In the genomic region with DNA sequence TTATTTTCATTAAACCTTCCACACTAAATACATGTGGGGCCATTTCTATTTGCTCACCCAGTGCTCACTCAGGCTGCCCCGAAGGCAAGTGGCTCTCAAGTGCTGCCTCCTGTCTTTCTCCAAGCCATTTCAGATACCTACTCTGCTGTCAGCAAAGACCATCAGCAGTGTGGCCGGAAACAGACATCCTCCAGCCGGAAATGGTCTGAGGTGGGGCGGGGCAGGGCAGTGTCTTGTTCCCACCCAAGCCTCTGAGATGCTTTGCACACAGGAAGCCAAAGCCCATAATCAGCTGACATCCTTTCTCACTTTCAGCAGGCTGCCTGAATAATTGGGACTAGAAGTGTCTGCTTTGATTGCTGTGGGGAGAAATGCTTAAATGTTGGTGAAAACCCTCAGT, we compare ENCODE assay signal across 10 mouse cellular contexts.
A peak's percentile ranks its signal among the peaks of the same experiment; 100 is the strongest.
DNase-seq lines count a peak whose midpoint lies in the region; ATAC-seq and TF ChIP-seq lines count a peak whose summit lies in the region.
"Had no signal": no experiment of that assay in that cellular context is flagged by ENCODE, and none has a peak within 500 bp of the region (broad histone marks: within the 10 kb centered on the region; RNA-seq: fewer than 3 reads in every experiment).

No protein-coding gene starts in this region.

- no peaks in the 10 kb centered on the region for H3K9me3 ChIP-seq in forebrain, embryonic 10.5 days
- no peaks in the 10 kb centered on the region for H3K9me3 ChIP-seq in forebrain, embryonic 16.5 days (ENCODE audit: control insufficient read depth, low read length)
- no peaks in the 10 kb centered on the region for H3K9me3 ChIP-seq in kidney, postnatal 0 days (replicated peaks; ENCODE audit: low read length)

- no peak for ATAC-seq in forebrain, embryonic 16.5 days
- ATAC-seq in kidney, postnatal 0 days (replicated peaks; ENCODE audit: low FRiP score, low read depth), result no peak

- peaks cover 11% of the 10 kb centered on the region for H3K27me3 ChIP-seq in forebrain, embryonic 10.5 days (ENCODE audit: poor library complexity, severe bottlenecking)
- no peaks in the 10 kb centered on the region for H3K27me3 ChIP-seq in forebrain, embryonic 16.5 days (replicated peaks; ENCODE audit: control insufficient read depth, insufficient read depth, low read length)
- no peaks in the 10 kb centered on the region for H3K27me3 ChIP-seq in kidney, postnatal 0 days (ENCODE audit: insufficient read depth, low read length)

- H3K27ac ChIP-seq in forebrain, embryonic 10.5 days, result peak overlapping the region; percentile 72
- H3K27ac ChIP-seq in forebrain, embryonic 16.5 days (ENCODE audit: low read length), result no peak overlapping the region
- no peak overlapping the region for H3K27ac ChIP-seq in kidney, postnatal 0 days

- no peak overlapping the region for H3K9ac ChIP-seq in forebrain, embryonic 16.5 days (replicated peaks; ENCODE audit: low read depth, low read length)
- no peak overlapping the region for H3K9ac ChIP-seq in kidney, postnatal 0 days (ENCODE audit: low read depth, low read length)
- H3K9ac ChIP-seq: lung, embryonic 14.5 days had no signal

- H3K36me3 ChIP-seq in forebrain, embryonic 10.5 days (replicated peaks), result no peaks in the 10 kb centered on the region
- no peaks in the 10 kb centered on the region for H3K36me3 ChIP-seq in forebrain, embryonic 16.5 days (ENCODE audit: control insufficient read depth, insufficient read depth)
- no peaks in the 10 kb centered on the region for H3K36me3 ChIP-seq in kidney, postnatal 0 days (ENCODE audit: insufficient read depth, low read length)

- WGBS in forebrain, embryonic 10.5 days, result 63% methylated on average over 4 of the region's 4 CpGs
- 58% methylated on average over 4 of the region's 4 CpGs for WGBS in forebrain, embryonic 16.5 days
- 44% methylated on average over 4 of the region's 4 CpGs for WGBS in kidney, postnatal 0 days

- TF ChIP-seq CTCF in kidney, postnatal 0 days (IDR thresholded peaks at IDR 0.05; ENCODE audit: low read depth), result peak; percentile 18; the same call in 1 of the 2 replicates

- H3K4me1 ChIP-seq in forebrain, embryonic 10.5 days, result peaks cover 19% of the 10 kb centered on the region
- H3K4me1 ChIP-seq in forebrain, embryonic 16.5 days (replicated peaks; ENCODE audit: control insufficient read depth, insufficient read depth, low read length), result peaks cover 7% of the 10 kb centered on the region
- no peaks in the 10 kb centered on the region for H3K4me1 ChIP-seq in kidney, postnatal 0 days (replicated peaks; ENCODE audit: insufficient read depth, low read length)

- no peak for DNase-seq in forebrain, embryonic 10.5 days (ENCODE audit: extremely low spot score, low spot score)
- peak; percentile 39 for DNase-seq in T-cell, adult 2 months (ENCODE audit: low spot score)
- peak; percentile 39 for DNase-seq in kidney, postnatal 0 days (ENCODE audit: low spot score)
- DNase-seq in lung, postnatal 36 days, result peak; percentile 21
- no peak for DNase-seq in right cerebral cortex, adult 2 months (ENCODE audit: low spot score in 2 of 2)
- DNase-seq in ovary, postnatal 36 days (ENCODE audit: low spot score), result no peak
- no peak for DNase-seq in c-Kit-positive CD71-positive TER-119-positive erythroid progenitor cells, embryonic 14.5 days (ENCODE audit: low spot score)
- DNase-seq: lung, embryonic 14.5 days had no signal

- no peak overlapping the region for H3K4me2 ChIP-seq in forebrain, embryonic 16.5 days (ENCODE audit: low read length)
- H3K4me2 ChIP-seq in kidney, postnatal 0 days (ENCODE audit: low read length), result no peak overlapping the region
- H3K4me2 ChIP-seq: lung, embryonic 14.5 days had no signal

- no peak overlapping the region for H3K4me3 ChIP-seq in forebrain, embryonic 10.5 days
- no peak overlapping the region for H3K4me3 ChIP-seq in forebrain, embryonic 16.5 days (replicated peaks; ENCODE audit: low read length)
- no peak overlapping the region for H3K4me3 ChIP-seq in kidney, postnatal 0 days (replicated peaks; ENCODE audit: low read depth, low read length)
- H3K4me3 ChIP-seq: erythroblast, embryonic 14.5 days had no signal

Comparison
In these comparisons a context has a peak if more than half of its experiments do, and no peak if none do; other contexts are left out.
1. DNase-seq: peak in T-cell, adult 2 months (single experiment), kidney, postnatal 0 days (single experiment) and lung, postnatal 36 days (single experiment); none in forebrain, embryonic 10.5 days (single experiment), right cerebral cortex, adult 2 months (0 of 2), ovary, postnatal 36 days (single experiment) and c-Kit-positive CD71-positive TER-119-positive erythroid progenitor cells, embryonic 14.5 days (single experiment).